Mouse (Mus musculus) heart, adult 2 months (tissue): ENCODE measurements at regions not wholly inside any gene's neighbourhood (a gene's known extent, or its start where the extent isn't known, plus 50 kb on each side); places are given as distances from the start of the nearest gene placed in this dataset.

Experiments
- DNase-seq, 2 experiments: peaks; one replicate each; pipeline ENCODE4 v3.0.0; 2021
- H3K27ac ChIP-seq: fragments of 200-600 bp; 2 replicates; pipeline ENCODE4 v1.8.1; 2022
- H3K27me3 ChIP-seq: fragments of 200-500 bp; 2 replicates; pipeline ENCODE4 v1.6.1; 2012; ENCODE audit warnings: mild to moderate bottlenecking, low read length, inconsistent platforms, mixed read lengths; ENCODE audit not compliant: control insufficient read depth, insufficient read depth
- H3K36me3 ChIP-seq: fragments of 200-500 bp; 2 replicates; pipeline ENCODE4 v1.6.1; 2012; ENCODE audit warnings: low read length, inconsistent platforms; ENCODE audit not compliant: control insufficient read depth, insufficient read depth
- H3K4me1 ChIP-seq: fragments of 200-500 bp; 2 replicates; pipeline ENCODE4 v1.6.1; 2011; ENCODE audit warnings: low read length; ENCODE audit not compliant: control insufficient read depth, insufficient read depth
- H3K4me3 ChIP-seq: fragments of 200-600 bp; 2 replicates; pipeline ENCODE4 v1.8.1; 2022
- H3K79me2 ChIP-seq: fragments of 200-500 bp; replicated peaks from 2 replicates; pipeline ENCODE4 v1.6.1; 2012; ENCODE audit warnings: mild to moderate bottlenecking, inconsistent platforms, low read length, moderate library complexity, mixed read lengths; ENCODE audit not compliant: control insufficient read depth, insufficient read depth
- H3K9ac ChIP-seq: fragments of 200-500 bp; 2 replicates; pipeline ENCODE4 v1.6.1; 2012; ENCODE audit warnings: low read depth, mild to moderate bottlenecking, control low read depth, inconsistent platforms, low read length, mixed read lengths
- CTCF ChIP-seq: fragments of 200-600 bp; IDR thresholded peaks from 2 replicates; pipeline ENCODE4 v1.8.1; 2022; ENCODE audit warnings: antibody characterized with exemption, mild to moderate bottlenecking, moderate library complexity
- EP300 ChIP-seq: fragments of 200-500 bp; IDR thresholded peaks from 2 replicates; pipeline ENCODE4 v1.6.1; 2011; ENCODE audit warnings: low read depth, low read length, control low read depth; ENCODE audit not compliant: insufficient read depth
- POLR2A ChIP-seq: fragments of 200-500 bp; IDR thresholded peaks from 2 replicates; pipeline ENCODE4 v1.6.1; 2011; ENCODE audit warnings: mild to moderate bottlenecking, low read depth, low read length, control low read depth; ENCODE audit not compliant: insufficient read depth
- WGBS: fragments of 180-500 bp; shearing (Covaris S2); methylation state at CpG from one replicate; pipeline ENCODE4 v1.1.7; 2018; 5-methylcytosine and 5-hydroxymethylcytosine counted together
- intact Hi-C: fragments of 180-260 bp; cut with DNase I; formaldehyde crosslinking; loops from one replicate; pipeline ENCODE4 v1.15.1; 2025

DNA sequence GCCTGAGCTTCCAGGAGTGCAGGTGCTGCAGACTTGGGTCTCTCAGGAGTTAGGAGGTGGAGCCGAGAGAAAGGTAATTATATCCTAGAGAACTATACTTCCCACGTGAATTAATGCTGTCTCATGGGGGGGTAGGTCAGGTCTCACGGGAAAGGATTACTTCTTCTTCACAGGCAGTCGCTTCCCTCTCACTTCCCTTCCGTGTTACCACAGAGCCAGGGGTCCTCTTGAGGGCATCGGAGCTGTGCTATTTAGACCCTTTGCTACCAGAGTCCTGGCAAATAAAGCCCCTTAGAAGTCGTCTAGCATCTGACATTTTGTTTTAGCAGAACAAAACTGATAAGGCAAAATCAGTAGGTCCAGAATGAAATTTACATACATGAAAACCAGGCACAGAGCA is 68.9 kb upstream of the Dph5 start:
- intact Hi-C loops: loop anchor here (5.0 kb wide), 2 partner anchors 51 to 69 kb away; partner anchors contain the start of gene Dph5
- Histone ChIP-seq H3K4me1 (peaks cover 16% of the 10 kb centered on the region), H3K79me2 (no peaks in the 10 kb centered on the region), H3K27ac (peak overlapping the region; percentile 27), H3K9ac (no peak overlapping the region), H3K27me3 (no peaks in the 10 kb centered on the region), H3K4me3 (no peak overlapping the region), H3K36me3 (peaks cover 4% of the 10 kb centered on the region; the same call in 1 of the 2 replicates)
- WGBS: 45% methylated on average over 7 of the region's 7 CpGs
- no peak for DNase-seq
- no peak for TF ChIP-seq POLR2A

DNA sequence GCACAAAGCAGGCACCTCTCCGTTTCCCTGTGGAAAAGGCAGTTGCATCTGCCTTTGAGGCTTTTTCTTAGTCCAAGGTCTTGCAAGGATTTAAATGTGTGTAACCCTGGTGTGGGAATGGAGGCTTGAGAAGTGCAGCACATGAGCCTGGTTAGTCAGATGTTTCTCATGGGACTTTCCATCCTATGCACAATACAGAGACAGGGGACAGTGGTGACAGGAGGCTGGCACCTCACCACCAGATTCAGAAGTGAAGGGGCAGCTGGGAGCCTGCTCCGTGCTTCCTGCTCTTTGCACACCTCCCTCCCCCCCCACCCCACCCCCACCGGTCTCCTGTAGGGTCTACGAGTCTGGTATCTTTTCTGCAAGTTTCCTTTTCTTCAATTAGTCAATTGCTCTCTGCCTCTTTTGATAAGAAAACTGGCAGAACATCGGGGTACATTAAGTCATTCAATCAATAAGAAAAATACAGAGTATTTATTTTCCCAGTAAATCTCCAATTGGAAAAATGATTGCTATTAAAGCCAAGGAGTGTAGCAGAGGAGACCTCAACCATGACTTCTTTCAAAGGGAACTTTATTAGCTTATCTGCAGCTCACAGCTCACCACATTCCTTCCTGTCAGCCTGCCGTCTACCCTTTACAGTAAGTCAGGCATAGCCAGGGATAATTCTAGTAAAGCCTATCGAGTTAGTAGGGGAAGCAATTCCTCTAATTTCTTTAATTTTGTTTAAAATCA is 68.1 kb upstream of the Dph5 start:
- Histone ChIP-seq H3K4me3 (no peak overlapping the region), H3K27me3 (no peaks in the 10 kb centered on the region), H3K4me1 (peaks cover 16% of the 10 kb centered on the region), H3K27ac (peak overlapping the region; percentile 27), H3K79me2 (no peaks in the 10 kb centered on the region), H3K9ac (no peak overlapping the region), H3K36me3 (peaks cover 4% of the 10 kb centered on the region; the same call in 1 of the 2 replicates)
- TF ChIP-seq POLR2A (no peak), EP300 (peak; percentile 67; the same call in 1 of the 2 replicates), CTCF (no peak)
- WGBS: 14% methylated on average over 7 of the region's 7 CpGs
- peak; percentile 46 to 63 for DNase-seq
- intact Hi-C loops: loop anchor here (5.0 kb wide), 2 partner anchors 52 to 68 kb away; partner anchors contain the start of gene Dph5

- DNase-seq: no peak
- intact Hi-C loops: no loop called here
- TF ChIP-seq EP300 (no peak), POLR2A (no peak), CTCF (no peak)
- no peaks in the 10 kb centered on the region for H3K27me3 ChIP-seq
- H3K27ac ChIP-seq: peak overlapping the region; percentile 16; the same call in 1 of the 2 replicates
- no peaks in the 10 kb centered on the region for H3K79me2 ChIP-seq
- peaks cover 4% of the 10 kb centered on the region; the same call in 1 of the 2 replicates for H3K36me3 ChIP-seq
- H3K4me1 ChIP-seq: peaks cover 13% of the 10 kb centered on the region
- H3K4me3 ChIP-seq: no peak overlapping the region
- whole genome bisulfite sequencing: 30% methylated on average over 8 of the region's 8 CpGs
- H3K9ac ChIP-seq: no peak overlapping the region
Observed at GRCm38 (mm10) chr3:115820139-115820481, 67.5 kb upstream of the Dph5 start.

DNA sequence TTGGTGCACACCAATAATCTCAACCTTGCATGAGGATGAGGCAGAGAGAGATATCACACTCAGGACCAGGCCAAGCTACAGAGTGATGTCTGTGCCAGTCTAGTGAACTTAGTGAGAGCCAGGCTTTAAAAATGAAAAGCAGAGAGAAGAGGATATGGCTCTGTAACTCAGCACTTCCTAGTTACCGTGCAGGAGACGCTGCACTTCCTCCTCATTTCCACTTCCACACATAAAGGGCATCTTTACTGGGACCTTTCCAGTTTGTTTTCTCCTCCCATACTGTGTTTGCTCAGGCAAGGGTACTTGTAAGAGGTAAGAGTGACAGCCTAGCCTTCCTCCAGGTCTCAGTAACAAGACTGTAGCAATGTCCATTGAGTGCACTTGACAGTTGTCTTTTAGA is 66.0 kb upstream of the Dph5 start:
- H3K79me2 ChIP-seq: no peaks in the 10 kb centered on the region
- H3K4me3 ChIP-seq: no peak overlapping the region
- 56% methylated on average over 2 of the region's 2 CpGs for WGBS
- H3K27me3 ChIP-seq: no peaks in the 10 kb centered on the region
- no peaks in the 10 kb centered on the region for H3K36me3 ChIP-seq
- DNase-seq: no peak
- no peak overlapping the region for H3K27ac ChIP-seq
- no peak for TF ChIP-seq EP300
- TF ChIP-seq POLR2A: no peak
- H3K9ac ChIP-seq: no peak overlapping the region
- intact Hi-C loops: no loop called here
- H3K4me1 ChIP-seq: peaks cover 6% of the 10 kb centered on the region

DNA sequence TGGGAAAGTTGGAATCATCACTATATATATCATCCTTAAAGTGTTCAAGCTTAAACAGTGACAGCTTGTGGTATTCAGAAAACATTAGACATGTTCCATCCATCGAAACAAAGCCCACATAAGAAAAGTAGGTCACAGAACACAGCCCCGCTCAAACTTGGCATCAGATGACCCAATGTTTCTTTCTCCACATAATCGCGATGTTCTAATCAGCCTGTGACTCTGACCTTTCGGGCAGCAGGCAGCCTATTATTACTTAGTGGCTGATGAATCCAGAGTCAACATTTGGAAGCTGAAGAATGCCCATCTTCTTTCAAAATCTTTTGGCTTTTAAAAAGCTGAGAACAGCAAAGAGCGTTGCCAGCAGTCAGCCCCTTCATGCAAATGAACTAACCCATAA is 65.1 kb upstream of the Dph5 start:
- Histone ChIP-seq H3K79me2 (no peaks in the 10 kb centered on the region), H3K4me1 (peaks cover 6% of the 10 kb centered on the region), H3K9ac (no peak overlapping the region), H3K36me3 (no peaks in the 10 kb centered on the region), H3K27me3 (no peaks in the 10 kb centered on the region), H3K4me3 (no peak overlapping the region), H3K27ac (no peak overlapping the region)
- no peak for DNase-seq
- no peak for TF ChIP-seq POLR2A
- no peak for TF ChIP-seq EP300
- no peak for TF ChIP-seq CTCF
- 48% methylated on average over 6 of the region's 6 CpGs for WGBS
- intact Hi-C loops: no loop called here

- TF ChIP-seq EP300 (no peak), POLR2A (no peak)
Observed at GRCm38 (mm10) chr3:115823741-115824140, 63.9 kb upstream of the Dph5 start.

More at GRCm38 (mm10) chr3:115823741-115824140, 63.9 kb upstream of the Dph5 start:
- H3K79me2 ChIP-seq: no peaks in the 10 kb centered on the region
- H3K4me1 ChIP-seq: peaks cover 6% of the 10 kb centered on the region
- intact Hi-C loops: no loop called here
- H3K4me3 ChIP-seq: no peak overlapping the region
- DNase-seq: no peak
- no peak overlapping the region for H3K9ac ChIP-seq
- no peaks in the 10 kb centered on the region for H3K36me3 ChIP-seq
- H3K27ac ChIP-seq: no peak overlapping the region
- H3K27me3 ChIP-seq: no peaks in the 10 kb centered on the region
- WGBS: 85% methylated on average over 5 of the region's 5 CpGs
